Mouse (Mus musculus) retina, postnatal 1 day (tissue): ENCODE measurements around the gene Cdk5.

Experiments
- DNase-seq: peaks from one replicate; pipeline ENCODE4 v3.0.0-alpha.2; 2012

The Cdk5 gene

GRCm38 (mm10) chr5:24369767-24370166 is 53.6 kb downstream of the Cdk5 start:
- DNase-seq = no peak
